Mouse (Mus musculus) neural tube, embryonic 12.5 days (tissue): ENCODE data around the gene Cd46. TPM values are rescaled to one million over a fixed set of nuclear protein-coding genes. Genes with fewer than 3 reads are reported as not detected.
A peak's percentile ranks its signal among the peaks of the same experiment; 100 is the strongest.

Experiments
- ATAC-seq: fragments of 200-750 bp; cut with Nextera tagmentation; 2 replicates; pipeline ENCODE4 v1.8.0; 2017; ENCODE audit warnings: low read depth, mild to moderate bottlenecking, moderate TSS enrichment, moderate library complexity; ENCODE audit not compliant: low FRiP score
- H3K27ac ChIP-seq: fragments of 300-500 bp; sonication (generic); 2 replicates; pipeline ENCODE4 v1.5.1; 2016
- H3K27me3 ChIP-seq: fragments of 300-500 bp; sonication (generic); replicated peaks from 2 replicates; pipeline ENCODE4 v1.6.1; 2016; ENCODE audit warnings: mild to moderate bottlenecking
- H3K36me3 ChIP-seq: fragments of 300-500 bp; sonication (generic); 2 replicates; pipeline ENCODE4 v1.6.1; 2016; ENCODE audit warnings: mild to moderate bottlenecking
- H3K4me1 ChIP-seq: fragments of 300-500 bp; sonication (generic); 2 replicates; pipeline ENCODE4 v1.6.1; 2016
- H3K4me2 ChIP-seq: fragments of 300-500 bp; sonication (generic); replicated peaks from 2 replicates; pipeline ENCODE4 v1.6.1; 2016; ENCODE audit warnings: mild to moderate bottlenecking
- H3K4me3 ChIP-seq: fragments of 300-500 bp; sonication (generic); 2 replicates; pipeline ENCODE4 v1.5.1; 2016
- H3K9ac ChIP-seq: fragments of 300-500 bp; sonication (generic); 2 replicates; pipeline ENCODE4 v1.6.1; 2016; ENCODE audit warnings: mild to moderate bottlenecking
- H3K9me3 ChIP-seq: fragments of 300-500 bp; sonication (generic); 2 replicates; pipeline ENCODE4 v1.6.1; 2016; ENCODE audit warnings: mild to moderate bottlenecking
- WGBS: fragments of 180-500 bp; shearing (Covaris S2); methylation state at CpG from one replicate; pipeline ENCODE4 v1.1.7; 2016; 5-methylcytosine and 5-hydroxymethylcytosine counted together
- microRNA counts: library from miRNA; unstranded; fragments of <30 nt; microRNA quantifications from one replicate; lab custom pipeline; 2017
- microRNA-seq: library from miRNA; unstranded; fragments of <30 nt; microRNA quantifications from one replicate; pipeline ENCODE4, GENCODE M21; 2017
- polyA plus RNA-seq: library from polyadenylated mRNA; unstranded; fragments of >200 nt; fragmentation: Nextera tagmentation; extraction: Ambion mirVana; gene quantifications from 2 replicates; pipeline ENCODE4 v1.2.1, GENCODE M21; 2016

The Cd46 gene
- polyA plus RNA-seq, 1 experiment from 2014 or later, result 1.2 TPM

DNA sequence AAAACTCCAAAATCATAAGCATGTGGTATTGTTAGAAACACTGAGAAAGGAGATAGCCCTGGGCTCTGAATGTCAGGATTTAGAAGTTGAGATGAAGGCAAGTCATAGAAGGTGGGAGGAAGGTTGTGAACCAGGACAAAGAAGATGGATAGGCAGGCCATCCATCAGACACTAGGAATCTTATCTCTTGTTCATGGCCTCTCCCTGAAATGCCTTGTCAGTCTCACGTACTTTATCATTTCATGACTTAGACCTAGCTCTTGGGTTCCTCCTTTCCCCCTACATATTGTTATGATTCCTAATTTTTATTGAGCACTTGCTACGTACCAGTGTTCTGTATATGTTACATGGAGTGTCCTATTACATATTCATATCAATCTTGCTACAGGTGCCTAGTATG lies 100.4 kb downstream of the Cd46 start:
- H3K36me3 ChIP-seq, result no peaks in the 10 kb centered on the region
- ATAC-seq, result no peak
- WGBS, result 91% methylated on average over 2 of the region's 2 CpGs

DNA sequence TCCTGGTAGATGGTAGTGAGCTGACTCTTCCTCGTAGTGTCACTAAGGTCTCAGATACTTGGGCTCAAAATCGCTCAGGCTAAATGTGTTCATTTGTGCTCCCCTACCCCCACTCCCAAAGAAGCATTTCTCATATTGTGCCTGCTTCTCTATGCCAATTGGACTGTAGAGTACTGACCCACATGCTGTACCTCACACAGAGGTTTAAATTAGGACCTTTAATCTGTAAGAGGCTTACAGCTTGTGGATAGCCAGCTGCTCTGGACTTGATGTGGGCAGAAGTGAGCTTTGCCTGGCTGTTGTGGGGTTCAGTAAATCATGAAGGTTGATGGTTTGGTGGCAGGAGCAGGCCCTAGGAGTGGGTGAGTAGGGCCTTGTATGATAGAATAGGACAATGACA lies 101.1 kb downstream of the Cd46 start:
- no peak overlapping the region for H3K27ac ChIP-seq
- H3K4me2 ChIP-seq, result no peak overlapping the region
- 90% methylated on average over 2 of the region's 2 CpGs for WGBS
- no peak overlapping the region for H3K4me3 ChIP-seq
- no peaks in the 10 kb centered on the region for H3K9me3 ChIP-seq
- H3K36me3 ChIP-seq, result no peaks in the 10 kb centered on the region
- H3K4me1 ChIP-seq, result no peaks in the 10 kb centered on the region
- no peak for ATAC-seq
- no peak overlapping the region for H3K9ac ChIP-seq
- H3K27me3 ChIP-seq, result no peaks in the 10 kb centered on the region

More for the DNA sequence above, 100.4 kb downstream of the Cd46 start:
- H3K4me3 ChIP-seq, result no peak overlapping the region
- H3K27me3 ChIP-seq, result no peaks in the 10 kb centered on the region
- no peak overlapping the region for H3K9ac ChIP-seq
- H3K4me1 ChIP-seq, result no peaks in the 10 kb centered on the region
- H3K27ac ChIP-seq, result no peak overlapping the region
- no peaks in the 10 kb centered on the region for H3K9me3 ChIP-seq
- no peak overlapping the region for H3K4me2 ChIP-seq

DNA sequence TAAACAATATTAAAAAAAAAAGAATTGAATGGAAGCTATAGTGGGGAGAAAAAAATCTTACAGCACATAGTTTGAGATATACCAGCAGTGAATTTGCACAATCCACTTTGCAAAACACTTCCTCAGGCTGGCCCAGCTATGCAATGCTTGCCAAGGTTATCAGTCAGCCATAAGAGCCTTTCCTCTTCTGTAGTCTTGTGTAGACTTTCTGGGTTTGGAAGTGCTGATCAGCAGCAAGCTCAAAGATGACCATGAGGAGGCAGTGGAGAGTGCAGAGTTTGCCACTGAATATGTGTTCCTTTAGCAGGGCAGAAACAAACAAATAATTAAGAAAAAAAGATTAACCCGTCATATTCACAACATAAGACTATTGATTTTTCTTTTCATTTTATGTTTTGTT lies 103.0 kb downstream of the Cd46 start:
- no peak overlapping the region for H3K27ac ChIP-seq
- H3K4me2 ChIP-seq, result no peak overlapping the region
- no peaks in the 10 kb centered on the region for H3K4me1 ChIP-seq
- H3K27me3 ChIP-seq, result no peaks in the 10 kb centered on the region
- no peak overlapping the region for H3K4me3 ChIP-seq
- WGBS, result 98% methylated on average over 1 of the region's 1 CpGs
- H3K9ac ChIP-seq, result no peak overlapping the region
- no peaks in the 10 kb centered on the region for H3K36me3 ChIP-seq
- ATAC-seq, result no peak
- no peaks in the 10 kb centered on the region for H3K9me3 ChIP-seq

MicroRNAs encoded within 50 kb of the gene (microRNA counts, 519-probe panel; counts per million panel counts)
- microRNA mmu-miR-29b (lab: Ali Mortazavi, UCI) (342 counts per million, percentile 67 among the panel's probes with 10 or more counts), microRNA mmu-miR-29c (lab: Ali Mortazavi, UCI) (4,794 counts per million, percentile 83 among the panel's probes with 10 or more counts)

Small RNA genes lying within 50 kb of the gene (microRNA-seq; reads per million reads assigned to microRNA genes)
- gene Mir29b-2 (0.66 reads per million), gene Mir29c (77.8 reads per million, percentile 48 among the genes with 10 or more reads in this experiment)

Other genes with a start within 250 kb of the Cd46 start
- gene Cd34, start 153.4 kb downstream of the Cd46 start, polyA plus RNA-seq, result 48.8 and 52.1 TPM in 2 replicates
- 37.4 and 38.9 TPM in 2 replicates for gene Cr1l, start 39.3 kb upstream of the Cd46 start, polyA plus RNA-seq
- 0.20 and 0.24 TPM in 2 replicates for gene Cr2, start 84.5 kb upstream of the Cd46 start, polyA plus RNA-seq